Mouse (Mus musculus): ENCODE data around the gene Fyb2. TPM values are rescaled to one million over a fixed set of nuclear protein-coding genes. Genes with fewer than 3 reads are reported as not detected.

The Fyb2 gene
- polyA plus RNA-seq, 2 experiments = 0.06 to 0.10 TPM

GRCm38 (mm10) chr4:104894004-104894734, 19.1 kb upstream of the Fyb2 start:
- Histone ChIP-seq H3K27ac (no peak overlapping the region), H3K4me3 (ENCODE audit: insufficient read depth in 1 of 2, low read depth in 2 of 2, low read length in 2 of 2) (no peak overlapping the region), H3K4me2 (ENCODE audit: low read depth) (no peak overlapping the region), H3K27me3 (ENCODE audit: control insufficient read depth, insufficient read depth, low read length) (no peaks in the 10 kb centered on the region), H3K9ac (replicated peaks) (no peak overlapping the region), H3K36me3 (replicated peaks; ENCODE audit: control insufficient read depth, insufficient read depth, low read depth) (no peaks in the 10 kb centered on the region), H3K9me3 (ENCODE audit: control insufficient read depth, low read length) (no peaks in the 10 kb centered on the region), H3K4me1 (replicated peaks; ENCODE audit: control insufficient read depth in 2 of 2, insufficient read depth in 2 of 2, low read length in 1 of 2) (no peaks in the 10 kb centered on the region; a peak in 1 of 4 replicates)
- TF ChIP-seq EP300 (IDR thresholded peaks at IDR 0.05; ENCODE audit: low read depth) (no peak), CTCF (IDR thresholded peaks at IDR 0.05; ENCODE audit: low read depth) (peak; percentile 77)
- WGBS (ENCODE audit: insufficient replicate concordance) = 50% methylated on average over 13 of the region's 13 CpGs
- ATAC-seq (ENCODE audit: insufficient read depth) (no peak), DNase-seq (ENCODE audit: low read depth in 3 of 3, low spot score in 3 of 3) (no peak)

- Histone ChIP-seq H3K27ac (no peak overlapping the region), H3K9me3 (ENCODE audit: control insufficient read depth, low read length) (no peaks in the 10 kb centered on the region), H3K4me1 (replicated peaks; ENCODE audit: control insufficient read depth in 2 of 2, insufficient read depth in 2 of 2, low read length in 1 of 2) (no peaks in the 10 kb centered on the region), H3K27me3 (ENCODE audit: control insufficient read depth, insufficient read depth, low read length) (no peaks in the 10 kb centered on the region), H3K36me3 (replicated peaks; ENCODE audit: control insufficient read depth, insufficient read depth, low read depth) (no peaks in the 10 kb centered on the region), H3K4me2 (ENCODE audit: low read depth) (no peak overlapping the region), H3K9ac (replicated peaks) (no peak overlapping the region), H3K4me3 (ENCODE audit: insufficient read depth in 1 of 2, low read depth in 2 of 2, low read length in 2 of 2) (no peak overlapping the region)
- TF ChIP-seq CTCF (IDR thresholded peaks at IDR 0.05; ENCODE audit: low read depth) = no peak
- TF ChIP-seq EP300 (IDR thresholded peaks at IDR 0.05; ENCODE audit: low read depth) = no peak
- ATAC-seq (ENCODE audit: insufficient read depth) (no peak), DNase-seq (ENCODE audit: low read depth in 3 of 3, low spot score in 3 of 3) (no peak)
- WGBS (ENCODE audit: insufficient replicate concordance) = 46% methylated on average over 2 of the region's 2 CpGs
Observed at GRCm38 (mm10) chr4:104902836-104903235, 10.4 kb upstream of the Fyb2 start.

GRCm38 (mm10) chr4:104905049-104905448, 8.2 kb upstream of the Fyb2 start:
- TF ChIP-seq EP300 (IDR thresholded peaks at IDR 0.05; ENCODE audit: low read depth) (no peak), CTCF (IDR thresholded peaks at IDR 0.05; ENCODE audit: low read depth) (no peak)
- DNase-seq (ENCODE audit: low read depth in 3 of 3, low spot score in 3 of 3) (no peak), ATAC-seq (ENCODE audit: insufficient read depth) (no peak)
- Histone ChIP-seq H3K27ac (no peak overlapping the region), H3K4me3 (ENCODE audit: insufficient read depth in 1 of 2, low read depth in 2 of 2, low read length in 2 of 2) (no peak overlapping the region), H3K9me3 (ENCODE audit: control insufficient read depth, low read length) (no peaks in the 10 kb centered on the region), H3K4me1 (replicated peaks; ENCODE audit: control insufficient read depth in 2 of 2, insufficient read depth in 2 of 2, low read length in 1 of 2) (no peaks in the 10 kb centered on the region), H3K27me3 (ENCODE audit: control insufficient read depth, insufficient read depth, low read length) (no peaks in the 10 kb centered on the region), H3K9ac (replicated peaks) (no peak overlapping the region), H3K36me3 (replicated peaks; ENCODE audit: control insufficient read depth, insufficient read depth, low read depth) (no peaks in the 10 kb centered on the region), H3K4me2 (ENCODE audit: low read depth) (no peak overlapping the region)
- WGBS (ENCODE audit: insufficient replicate concordance) = 63% methylated on average over 6 of the region's 6 CpGs

- Histone ChIP-seq H3K4me1 (replicated peaks; ENCODE audit: control insufficient read depth in 2 of 2, insufficient read depth in 2 of 2, low read length in 1 of 2) (no peaks in the 10 kb centered on the region), H3K9ac (replicated peaks) (no peak overlapping the region), H3K27ac (no peak overlapping the region), H3K36me3 (replicated peaks; ENCODE audit: control insufficient read depth, insufficient read depth, low read depth) (no peaks in the 10 kb centered on the region), H3K4me2 (ENCODE audit: low read depth) (no peak overlapping the region), H3K4me3 (ENCODE audit: insufficient read depth in 1 of 2, low read depth in 2 of 2, low read length in 2 of 2) (no peak overlapping the region), H3K27me3 (ENCODE audit: control insufficient read depth, insufficient read depth, low read length) (no peaks in the 10 kb centered on the region), H3K9me3 (ENCODE audit: control insufficient read depth, low read length) (no peaks in the 10 kb centered on the region)
- 17% methylated on average over 7 of the region's 7 CpGs for WGBS (ENCODE audit: insufficient replicate concordance)
- ATAC-seq (ENCODE audit: insufficient read depth) = no peak
- TF ChIP-seq EP300 (IDR thresholded peaks at IDR 0.05; ENCODE audit: low read depth) = no peak
- peak; percentile 91 for TF ChIP-seq CTCF (IDR thresholded peaks at IDR 0.05; ENCODE audit: low read depth)
- DNase-seq (ENCODE audit: low read depth in 3 of 3, low spot score in 3 of 3) = peak; percentile 10 to 17 (median 14)
Observed at GRCm38 (mm10) chr4:104911685-104912084, 1.6 kb upstream of the Fyb2 start.

- H3K27ac ChIP-seq = no peak overlapping the region
- H3K9me3 ChIP-seq (ENCODE audit: control insufficient read depth, low read length) = no peaks in the 10 kb centered on the region
- no peaks in the 10 kb centered on the region for H3K36me3 ChIP-seq (replicated peaks; ENCODE audit: control insufficient read depth, insufficient read depth, low read depth)
- H3K4me2 ChIP-seq (ENCODE audit: low read depth) = no peak overlapping the region
- DNase-seq (ENCODE audit: low read depth in 3 of 3, low spot score in 3 of 3) (no peak), ATAC-seq (ENCODE audit: insufficient read depth) (no peak)
- H3K27me3 ChIP-seq (ENCODE audit: control insufficient read depth, insufficient read depth, low read length) = no peaks in the 10 kb centered on the region
- 52% methylated on average over 6 of the region's 6 CpGs for WGBS (ENCODE audit: insufficient replicate concordance)
- TF ChIP-seq EP300 (IDR thresholded peaks at IDR 0.05; ENCODE audit: low read depth) = no peak
- TF ChIP-seq CTCF (IDR thresholded peaks at IDR 0.05; ENCODE audit: low read depth) = no peak
- H3K4me3 ChIP-seq (ENCODE audit: insufficient read depth in 1 of 2, low read depth in 2 of 2, low read length in 2 of 2) = no peak overlapping the region
- no peak overlapping the region for H3K9ac ChIP-seq (replicated peaks)
- H3K4me1 ChIP-seq (replicated peaks; ENCODE audit: control insufficient read depth in 2 of 2, insufficient read depth in 2 of 2, low read length in 1 of 2) = no peaks in the 10 kb centered on the region
Observed at GRCm38 (mm10) chr4:104914711-104915247, 1.5 kb downstream of the Fyb2 start.
